Mouse (Mus musculus): ENCODE data around the gene Lipt2. TPM values are rescaled to one million over a fixed set of nuclear protein-coding genes. Genes with fewer than 3 reads are reported as not detected.

The Lipt2 gene
- polyA plus RNA-seq, 1 experiment from 2014 or later = 16.9 TPM

DNA sequence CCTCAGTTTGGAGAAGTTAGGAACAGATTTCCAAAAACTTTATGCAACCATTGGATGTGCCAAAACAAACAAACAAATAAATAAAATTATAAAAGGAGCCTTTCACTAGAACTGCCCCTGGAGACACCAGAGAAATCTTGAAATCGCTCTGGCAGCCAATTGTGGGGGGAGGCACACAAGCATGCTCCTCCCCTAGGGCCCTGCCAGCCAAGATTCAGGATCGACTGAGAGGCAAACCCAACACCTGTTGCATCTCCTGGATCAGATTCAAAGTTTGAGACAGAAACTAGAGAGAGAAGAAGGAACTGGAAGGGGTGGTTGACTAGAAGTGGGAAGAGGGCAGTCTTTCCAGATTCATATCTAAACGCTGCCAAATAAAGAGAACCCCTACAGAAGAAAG, 44.5 kb downstream of the Lipt2 start:
- WGBS = 67% methylated on average over 3 of the region's 3 CpGs

DNA sequence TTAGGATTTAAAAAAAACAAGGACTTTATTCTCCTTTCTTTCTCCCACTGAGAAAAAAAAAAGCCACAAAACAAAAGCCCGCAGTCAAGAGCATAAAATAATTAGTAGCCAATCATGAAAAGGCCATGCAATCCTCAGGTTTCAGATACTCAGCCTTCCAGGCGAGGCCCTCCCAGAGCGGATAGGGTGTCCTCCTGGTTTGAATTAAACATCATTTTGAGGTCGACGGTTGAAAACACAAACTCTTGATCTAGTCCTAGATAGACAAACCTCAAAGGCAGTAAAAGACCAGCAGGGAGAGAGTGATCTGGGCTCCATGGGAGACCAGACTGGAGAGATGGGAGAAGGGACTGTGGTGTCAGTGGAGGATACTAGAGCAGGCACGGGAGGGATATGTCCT, 45.8 kb downstream of the Lipt2 start:
- WGBS = 70% methylated on average over 6 of the region's 6 CpGs
- Histone ChIP-seq H3K9me3 (replicated peaks) (no peaks in the 10 kb centered on the region), H3K36me3 (no peaks in the 10 kb centered on the region), H3K27me3 (replicated peaks) (no peaks in the 10 kb centered on the region), H3K27ac (replicated peaks) (no peak overlapping the region), H3K4me1 (no peaks in the 10 kb centered on the region), H3K4me2 (no peak overlapping the region), H3K4me3 (replicated peaks) (no peak overlapping the region), H3K9ac (replicated peaks) (no peak overlapping the region)
- ATAC-seq (ENCODE audit: low FRiP score) = no peak

More for the DNA sequence above, 44.5 kb downstream of the Lipt2 start:
- H3K9ac ChIP-seq (replicated peaks) = no peak overlapping the region
- no peaks in the 10 kb centered on the region for H3K36me3 ChIP-seq
- ATAC-seq (ENCODE audit: low FRiP score) = no peak
- H3K4me3 ChIP-seq (replicated peaks) = no peak overlapping the region
- no peaks in the 10 kb centered on the region for H3K4me1 ChIP-seq
- H3K27me3 ChIP-seq (replicated peaks) = no peaks in the 10 kb centered on the region
- H3K4me2 ChIP-seq = no peak overlapping the region
- no peak overlapping the region for H3K27ac ChIP-seq (replicated peaks)
- no peaks in the 10 kb centered on the region for H3K9me3 ChIP-seq (replicated peaks)

DNA sequence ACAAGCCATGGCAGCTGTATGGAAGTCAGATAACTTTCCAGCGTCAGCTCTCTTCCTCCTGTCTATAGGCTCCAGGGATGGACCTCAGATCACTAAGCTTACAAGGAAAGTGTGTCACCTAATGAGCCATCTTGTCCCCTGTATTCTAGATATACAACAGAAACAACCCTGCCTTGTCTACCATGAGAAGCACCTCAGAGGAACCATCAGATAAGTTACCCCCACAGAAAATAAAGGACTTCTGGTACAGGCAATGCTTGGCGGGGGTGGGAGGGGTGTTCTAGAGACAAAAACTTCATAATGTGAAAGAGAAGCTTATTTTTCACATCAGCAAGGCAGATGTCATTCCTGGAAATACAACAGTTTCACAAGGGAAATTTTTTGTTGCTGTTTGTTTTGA, 47.1 kb downstream of the Lipt2 start:
- H3K27ac ChIP-seq (replicated peaks) = no peak overlapping the region
- no peak overlapping the region for H3K4me2 ChIP-seq
- H3K9me3 ChIP-seq (replicated peaks) = no peaks in the 10 kb centered on the region
- no peaks in the 10 kb centered on the region for H3K36me3 ChIP-seq
- H3K27me3 ChIP-seq (replicated peaks) = no peaks in the 10 kb centered on the region
- WGBS = 96% methylated on average over 2 of the region's 2 CpGs
- no peak overlapping the region for H3K4me3 ChIP-seq (replicated peaks)
- no peak overlapping the region for H3K9ac ChIP-seq (replicated peaks)
- H3K4me1 ChIP-seq = no peaks in the 10 kb centered on the region
- ATAC-seq (ENCODE audit: low FRiP score) = no peak

GRCm38 (mm10) chr7:100207886-100208285, 48.8 kb downstream of the Lipt2 start:
- H3K4me1 ChIP-seq = no peaks in the 10 kb centered on the region
- no peak overlapping the region for H3K9ac ChIP-seq (replicated peaks)
- no peaks in the 10 kb centered on the region for H3K27me3 ChIP-seq (replicated peaks)
- no peaks in the 10 kb centered on the region for H3K36me3 ChIP-seq
- no peak overlapping the region for H3K4me2 ChIP-seq
- no peak overlapping the region for H3K27ac ChIP-seq (replicated peaks)
- H3K9me3 ChIP-seq (replicated peaks) = no peaks in the 10 kb centered on the region
- no peak for ATAC-seq (ENCODE audit: low FRiP score)
- H3K4me3 ChIP-seq (replicated peaks) = no peak overlapping the region

Other genes with a start within 250 kb of the Lipt2 start
- 4.2 and 4.6 TPM in 2 replicates for gene Rnf169, start 178.8 kb upstream of the Lipt2 start, polyA plus RNA-seq (2015; fragmentation: Nextera tagmentation; extraction: Ambion mirVana)
- gene Chrdl2, start 153.1 kb upstream of the Lipt2 start, polyA plus RNA-seq (2015; fragmentation: Nextera tagmentation; extraction: Ambion mirVana) = 0.28 and 0.37 TPM in 2 replicates
- gene Pold3, start 37.7 kb upstream of the Lipt2 start, polyA plus RNA-seq (2015; fragmentation: Nextera tagmentation; extraction: Ambion mirVana) = 40.3 and 46.8 TPM in 2 replicates
- gene Kcne3, start 17.2 kb downstream of the Lipt2 start, polyA plus RNA-seq (2015; fragmentation: Nextera tagmentation; extraction: Ambion mirVana) = 0.99 and 6.4 TPM in 2 replicates
- gene Pgm2l1, start 68.1 kb downstream of the Lipt2 start, polyA plus RNA-seq (2015; fragmentation: Nextera tagmentation; extraction: Ambion mirVana) = 24.2 and 26.1 TPM in 2 replicates
- gene P4ha3, start 126.2 kb downstream of the Lipt2 start, polyA plus RNA-seq (2015; fragmentation: Nextera tagmentation; extraction: Ambion mirVana) = 9.4 and 14.7 TPM in 2 replicates
- gene C2cd3, start 213.0 kb downstream of the Lipt2 start, polyA plus RNA-seq (2015; fragmentation: Nextera tagmentation; extraction: Ambion mirVana) = 15.9 and 17.0 TPM in 2 replicates
- gene Ppme1, start 213.0 kb downstream of the Lipt2 start, polyA plus RNA-seq (2015; fragmentation: Nextera tagmentation; extraction: Ambion mirVana) = 142 and 165 TPM in 2 replicates